Mouse (Mus musculus) gastrocnemius, postnatal 10 days (tissue): ENCODE measurements around the gene Neu2. TPM values are rescaled to one million over a fixed set of nuclear protein-coding genes. Genes with fewer than 3 reads are reported as not detected.

Experiments
- DNase-seq: peaks from one replicate; pipeline ENCODE4 v3.0.0; 2021; ENCODE audit warnings: mixed read lengths
- total RNA-seq, 2 experiments: library from RNA; stranded (reverse); gene quantifications; 2 replicates each; pipeline ENCODE4 v1.2.3; 2021

Neu2 gene
- total RNA-seq, 2 experiments from 2014 or later: 14.1 to 15.6 TPM

DNA sequence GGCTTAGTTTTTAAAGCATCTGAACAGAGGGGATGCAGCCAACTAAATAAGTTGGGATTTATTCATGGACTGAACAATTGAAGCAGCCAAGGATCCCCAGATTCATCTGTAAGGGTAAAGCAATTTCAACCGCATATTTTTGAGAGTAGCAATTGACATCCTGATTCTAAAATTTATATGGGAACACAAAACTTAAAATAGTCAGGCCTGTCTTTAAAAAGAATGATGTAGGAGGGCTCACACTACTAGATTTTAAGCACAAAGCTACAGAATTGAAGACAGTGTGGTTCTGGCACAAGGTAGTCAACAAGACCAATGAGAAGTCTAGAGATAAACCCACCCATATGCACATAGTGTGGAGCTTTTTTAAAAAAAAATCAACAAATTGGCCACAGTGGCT is 27.3 kb downstream of the Neu2 start:
- DNase-seq: no peak

DNA sequence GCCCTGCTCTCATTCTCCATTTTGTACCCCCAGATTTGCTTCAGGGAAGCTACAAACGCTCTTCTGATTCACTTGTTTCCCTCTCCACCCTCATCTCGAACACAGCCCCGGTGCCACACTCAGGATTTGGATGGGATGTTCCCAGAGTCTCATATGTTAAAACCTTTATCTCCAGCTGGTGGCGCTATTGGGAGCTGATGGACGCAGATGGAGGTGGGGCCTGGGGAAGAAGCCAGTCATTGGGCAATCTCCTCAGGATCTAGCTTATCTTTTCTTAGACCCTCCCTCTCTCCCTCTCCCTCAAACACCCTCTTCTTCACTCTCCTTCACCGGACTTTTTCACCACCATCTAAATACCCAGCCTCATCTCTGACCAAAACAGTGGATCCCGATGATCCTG is 31.9 kb downstream of the Neu2 start:
- DNase-seq: peak; percentile 33

GRCm38 (mm10) chr1:87551008-87551407 is 41.3 kb downstream of the Neu2 start:
- no peak for DNase-seq

DNA sequence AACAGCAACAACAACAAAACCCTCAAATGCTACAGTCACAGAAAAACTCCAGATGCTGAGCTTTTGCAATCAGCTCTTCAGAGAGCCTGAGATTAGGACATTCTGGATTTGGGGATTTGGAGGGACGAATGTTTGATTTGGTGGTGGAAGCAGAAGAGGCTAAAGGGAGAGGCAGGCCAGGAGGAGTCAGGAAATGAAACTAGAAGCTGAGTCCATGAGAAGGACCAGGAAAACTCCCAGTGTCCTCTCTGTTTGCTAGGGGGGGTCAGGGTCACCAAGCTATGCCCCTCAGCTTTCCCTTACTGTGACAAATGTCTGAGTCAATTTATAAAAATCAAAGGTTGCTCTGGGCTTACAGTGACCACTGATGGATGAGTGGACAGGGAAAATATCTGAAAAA is 43.9 kb downstream of the Neu2 start:
- no peak for DNase-seq

- DNase-seq: no peak
These were observed 53.3 kb downstream of the Neu2 start for GRCm38 (mm10) chr1:87562967-87563366.

DNA sequence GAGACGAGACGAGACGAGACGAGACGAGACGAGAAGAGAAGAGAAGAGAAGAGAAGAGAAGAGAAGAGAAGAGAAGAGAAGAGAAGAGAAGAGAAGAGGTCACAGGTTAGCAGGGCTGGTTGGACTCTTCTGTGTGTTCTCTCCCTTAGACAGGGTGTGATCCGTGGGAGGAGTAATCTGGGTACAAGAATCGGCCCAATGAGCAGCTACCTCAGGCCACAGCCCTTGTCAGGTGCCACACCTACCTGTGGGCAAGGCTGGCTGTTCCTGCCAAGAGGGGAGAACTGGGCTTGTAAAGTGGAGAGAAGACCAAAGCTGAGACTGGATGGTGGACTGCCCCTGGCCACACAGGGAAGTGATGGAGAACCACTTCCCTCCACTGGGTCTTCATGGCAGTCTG is 56.1 kb downstream of the Neu2 start:
- DNase-seq: no peak

GRCm38 (mm10) chr1:87568398-87568797 is 58.7 kb downstream of the Neu2 start:
- peak; percentile 15 for DNase-seq

GRCm38 (mm10) chr1:87573261-87573660 is 63.6 kb downstream of the Neu2 start:
- DNase-seq: no peak

- no peak for DNase-seq
These were observed 64.1 kb downstream of the Neu2 start, which contains the start of gene Ngef for GRCm38 (mm10) chr1:87573800-87574215. Gene Ngef (minus strand): TSS chr1:87573870.

DNA sequence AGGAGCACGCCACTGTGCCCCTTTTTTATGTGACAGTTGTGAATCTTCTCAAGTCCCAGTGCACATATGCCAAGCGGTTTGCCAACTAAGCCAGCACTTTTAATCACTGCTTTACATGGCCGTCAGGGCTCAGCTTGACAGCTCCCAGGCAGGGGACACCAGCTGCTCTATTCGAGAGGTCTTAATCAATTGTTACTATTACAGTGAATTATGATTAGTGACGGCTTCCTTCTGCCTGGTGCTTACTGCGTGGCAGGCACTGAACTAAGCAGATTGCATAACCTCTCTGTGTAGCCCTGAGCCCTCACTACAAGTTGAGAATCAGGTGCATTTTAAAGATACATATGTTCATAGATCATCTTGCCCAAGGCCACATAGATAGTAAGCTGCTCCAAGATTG is 64.7 kb downstream of the Neu2 start:
- DNase-seq: no peak

DNA sequence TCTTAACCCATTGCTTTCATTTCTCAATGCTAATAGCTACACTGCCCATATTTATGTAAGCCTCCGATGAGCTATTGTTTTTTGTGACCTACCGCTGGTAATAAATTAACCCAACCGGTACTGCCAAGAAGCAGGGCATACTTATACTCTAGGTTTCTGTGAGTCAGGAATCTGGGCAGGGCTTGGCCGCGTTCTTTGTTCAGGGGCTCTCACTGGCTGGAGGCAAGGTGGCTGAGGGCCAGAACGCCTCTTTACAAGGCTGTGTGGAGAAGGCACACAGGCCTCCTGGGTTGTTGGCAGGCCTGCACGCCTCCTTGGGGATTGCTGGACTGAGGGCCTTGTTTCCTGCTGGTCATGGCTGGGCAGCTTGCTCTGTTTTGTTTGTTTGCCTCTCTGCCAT is 65.1 kb downstream of the Neu2 start:
- DNase-seq: peak; percentile 24

- DNase-seq: no peak
These were observed 69.3 kb downstream of the Neu2 start for GRCm38 (mm10) chr1:87578965-87579364.

- no peak for DNase-seq
These were observed 71.1 kb downstream of the Neu2 start for GRCm38 (mm10) chr1:87580824-87581223.

- DNase-seq: no peak
These were observed 79.5 kb downstream of the Neu2 start for GRCm38 (mm10) chr1:87589162-87589561.

DNA sequence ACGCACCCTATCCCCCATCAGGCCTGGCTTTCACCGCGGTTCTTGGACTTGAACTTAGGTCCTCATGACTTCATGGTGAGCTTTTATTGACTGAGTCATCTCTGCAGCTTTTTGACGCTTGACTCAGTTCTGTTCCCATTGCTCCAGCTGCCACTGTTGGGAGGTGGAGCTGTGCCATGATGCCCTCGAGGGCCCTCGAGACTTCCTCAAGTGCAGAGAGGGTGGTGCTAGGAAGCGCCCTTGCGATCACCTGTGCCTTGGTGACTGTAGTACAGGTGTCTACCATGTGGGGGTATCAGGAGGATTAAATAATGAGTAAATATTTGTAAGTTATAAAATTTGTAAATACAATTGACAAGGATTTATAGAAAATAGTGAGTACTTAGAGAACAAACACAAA is 80.3 kb downstream of the Neu2 start:
- DNase-seq: no peak

DNA sequence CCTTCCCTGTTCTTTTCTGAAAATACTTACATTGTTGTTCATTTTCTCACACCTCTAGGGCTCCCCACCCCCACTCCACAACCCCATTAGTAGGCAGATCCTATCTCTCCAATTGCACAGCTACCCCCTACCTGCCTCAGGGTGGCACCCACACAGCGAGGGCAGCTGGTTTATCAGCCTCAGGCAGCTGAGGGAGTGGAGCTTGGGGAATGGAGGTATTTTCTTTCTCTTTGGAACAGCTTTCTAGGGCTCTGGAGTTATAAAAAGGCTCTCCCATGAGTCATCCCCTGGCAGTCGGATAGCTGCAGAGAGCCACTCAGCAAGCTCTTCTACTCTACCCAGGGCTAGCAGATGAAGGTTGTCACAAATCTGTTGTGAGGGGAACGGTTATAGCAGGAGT is 84.6 kb downstream of the Neu2 start:
- DNase-seq: peak; percentile 13

DNA sequence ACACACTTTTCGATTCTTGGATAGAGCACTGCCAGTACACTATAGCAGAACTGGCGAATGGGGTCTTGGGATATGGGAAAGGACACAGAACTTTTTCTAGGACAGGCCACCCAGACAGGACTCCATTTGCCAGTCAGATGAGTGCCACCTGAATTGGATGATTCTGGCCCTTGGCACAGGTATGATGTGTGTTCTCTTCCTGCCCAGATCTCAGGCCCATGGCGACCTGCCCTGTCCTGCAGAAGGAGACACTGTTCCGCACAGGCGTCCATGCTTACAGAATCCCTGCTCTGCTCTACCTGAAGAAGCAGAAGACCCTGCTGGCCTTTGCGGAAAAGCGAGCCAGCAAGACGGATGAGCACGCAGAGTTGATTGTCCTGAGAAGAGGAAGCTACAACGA is 85.0 kb downstream of the Neu2 start:
- DNase-seq: no peak

GRCm38 (mm10) chr1:87600533-87600932 is 90.8 kb downstream of the Neu2 start:
- DNase-seq: no peak

DNA sequence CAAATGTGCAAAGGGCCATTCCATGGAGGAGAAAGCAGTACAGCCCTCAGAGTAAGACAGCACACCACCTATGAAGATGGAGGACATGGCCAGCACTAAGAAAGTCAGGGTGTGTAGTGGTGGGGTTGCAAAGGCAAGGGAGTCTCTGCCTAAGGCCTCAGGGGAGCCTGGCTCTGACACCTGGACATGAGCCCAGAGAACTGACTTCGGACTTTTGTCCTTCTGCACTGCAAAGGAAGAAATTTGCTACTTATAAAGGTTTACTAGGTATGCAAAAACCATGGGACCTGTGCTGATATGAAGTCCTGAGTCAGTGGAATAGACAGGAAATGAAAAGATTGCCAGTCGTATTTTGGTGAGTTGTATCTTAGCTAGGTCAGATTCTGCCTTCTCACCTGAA is 92.1 kb downstream of the Neu2 start:
- no peak for DNase-seq

DNA sequence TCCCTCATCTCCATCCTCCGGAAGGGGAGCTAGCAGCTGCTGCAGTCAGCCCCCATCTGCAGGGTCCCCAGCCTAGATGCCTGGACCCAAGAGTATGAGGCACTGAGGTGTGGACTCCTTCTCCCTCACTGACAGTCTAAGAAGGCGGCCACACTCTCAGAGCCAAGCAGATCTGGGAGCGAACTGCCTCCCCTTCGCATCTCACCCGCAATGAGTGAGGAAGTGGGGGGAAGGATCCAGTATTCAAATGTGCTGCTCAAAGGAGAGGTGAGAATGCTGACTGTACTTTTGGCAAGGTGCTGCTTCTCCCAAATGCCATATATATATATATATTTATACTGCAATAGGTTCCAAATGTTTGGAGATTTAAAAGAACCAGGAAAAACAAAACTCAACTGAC is 93.7 kb downstream of the Neu2 start:
- DNase-seq: no peak

GRCm38 (mm10) chr1:87605296-87605695 is 95.6 kb downstream of the Neu2 start:
- no peak for DNase-seq

GRCm38 (mm10) chr1:87607385-87608091 is 97.8 kb downstream of the Neu2 start:
- peak; percentile 61 for DNase-seq

GRCm38 (mm10) chr1:87608416-87609046 is 98.8 kb downstream of the Neu2 start:
- peak; percentile 81 for DNase-seq
